Mouse (Mus musculus): ENCODE results near the gene Lmf2. TPM values are rescaled to one million over a fixed set of nuclear protein-coding genes. Genes with fewer than 3 reads are reported as not detected.

Lmf2 gene
- polyA plus RNA-seq, 1 experiment, result 33.3 TPM

DNA sequence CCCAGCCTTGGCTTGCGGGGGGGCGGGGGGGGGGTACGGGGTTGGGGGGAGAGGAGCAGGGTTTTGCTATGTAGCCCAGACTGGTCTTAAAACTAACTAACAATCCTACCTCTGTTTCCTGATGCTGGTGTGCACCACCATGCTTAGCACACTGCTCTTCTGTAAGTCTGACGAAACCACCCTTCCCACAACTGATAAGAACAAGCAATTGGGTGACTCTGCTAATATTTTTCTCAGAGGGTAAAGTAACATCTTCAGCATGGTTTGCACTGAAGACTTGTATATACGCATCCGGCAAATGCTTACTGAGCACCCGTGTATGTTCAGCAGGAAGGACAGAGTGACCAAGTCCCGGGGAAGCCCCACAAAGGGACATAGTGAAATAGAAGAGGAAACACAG is 34.2 kb downstream of the Lmf2 start:
- TF ChIP-seq CTCF (IDR thresholded peaks at IDR 0.05; ENCODE audit: extremely low read depth, insufficient read length, insufficient replicate concordance, low read depth, low read length) (no peak), POLR2A (IDR thresholded peaks at IDR 0.05; ENCODE audit: low read depth, low read length) (no peak)
- H3K27ac ChIP-seq (ENCODE audit: insufficient read depth, low read depth, low read length), result no peak overlapping the region

GRCm38 (mm10) chr15:89316146-89316545 is 39.3 kb downstream of the Lmf2 start:
- Histone ChIP-seq H3K4me1 (ENCODE audit: control insufficient read depth, insufficient read depth, insufficient read length, low read length) (peaks cover 13% of the 10 kb centered on the region), H3K36me3 (ENCODE audit: control insufficient read depth, insufficient read depth, low read length) (no peaks in the 10 kb centered on the region), H3K27ac (ENCODE audit: insufficient read depth, low read depth, low read length) (no peak overlapping the region), H3K27me3 (ENCODE audit: control insufficient read depth, insufficient read depth, low read length) (no peaks in the 10 kb centered on the region), H3K4me3 (ENCODE audit: low read depth, low read length) (no peak overlapping the region)
- 85% methylated on average over 11 of the region's 11 CpGs for WGBS
- TF ChIP-seq POLR2A (IDR thresholded peaks at IDR 0.05; ENCODE audit: low read depth, low read length), result no peak
- peak; percentile 33; the same call in 1 of the 2 replicates for TF ChIP-seq CTCF (IDR thresholded peaks at IDR 0.05; ENCODE audit: extremely low read depth, insufficient read length, insufficient replicate concordance, low read depth, low read length)

More for the DNA sequence above, 34.2 kb downstream of the Lmf2 start:
- no peaks in the 10 kb centered on the region for H3K36me3 ChIP-seq (ENCODE audit: control insufficient read depth, insufficient read depth, low read length)
- H3K27me3 ChIP-seq (ENCODE audit: control insufficient read depth, insufficient read depth, low read length), result peaks cover 9% of the 10 kb centered on the region; the same call in 1 of the 2 replicates
- H3K4me3 ChIP-seq (ENCODE audit: low read depth, low read length), result no peak overlapping the region
- peaks cover 8% of the 10 kb centered on the region for H3K4me1 ChIP-seq (ENCODE audit: control insufficient read depth, insufficient read depth, insufficient read length, low read length)
- 58% methylated on average over 8 of the region's 8 CpGs for WGBS

DNA sequence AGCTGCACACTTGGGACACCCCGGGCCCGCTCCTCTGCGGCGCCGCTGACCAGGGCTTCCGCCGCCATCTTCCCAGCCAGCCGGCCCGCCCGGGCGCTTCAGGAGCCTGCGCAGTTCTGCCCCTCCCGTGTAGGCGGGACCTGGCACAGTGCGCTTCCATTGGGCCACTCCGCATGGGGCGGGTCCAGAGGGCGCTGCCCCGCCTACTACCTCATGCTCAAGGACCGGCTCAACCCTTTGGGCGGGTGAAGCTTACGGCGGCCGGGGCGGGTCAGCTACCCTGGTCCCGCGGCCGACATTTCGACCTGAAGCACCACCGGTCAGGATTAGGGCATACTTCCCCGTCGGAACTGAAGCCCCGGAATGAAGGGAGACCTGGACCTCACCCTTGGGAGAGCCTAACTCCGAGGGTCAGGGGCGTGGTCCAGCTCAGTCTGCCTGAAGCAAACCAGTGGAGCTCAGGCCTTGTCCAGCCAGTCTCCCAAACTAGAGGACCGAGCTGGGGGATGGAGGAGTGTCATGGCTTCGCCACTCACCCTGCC is 40.2 kb downstream of the Lmf2 start, which contains the start of gene Sbf1:
Gene Sbf1 (minus strand): TSS at position 122 of the 542 bp plus-strand sequence.
- no peak within 1 kb of the TSS for H3K27ac ChIP-seq (ENCODE audit: insufficient read depth, low read depth, low read length)
- under 1% methylated on average over 37 of the region's 37 CpGs for WGBS

GRCm38 (mm10) chr15:89314511-89315189 is 40.8 kb downstream of the Lmf2 start:
- whole genome bisulfite sequencing, result under 1% methylated on average over 58 of the region's 58 CpGs
- H3K36me3 ChIP-seq (ENCODE audit: control insufficient read depth, insufficient read depth, low read length), result no peaks in the 10 kb centered on the region
- H3K27ac ChIP-seq (ENCODE audit: insufficient read depth, low read depth, low read length), result no peak overlapping the region
- TF ChIP-seq POLR2A (IDR thresholded peaks at IDR 0.05; ENCODE audit: low read depth, low read length) (no peak), CTCF (IDR thresholded peaks at IDR 0.05; ENCODE audit: extremely low read depth, insufficient read length, insufficient replicate concordance, low read depth, low read length) (no peak)
- H3K4me1 ChIP-seq (ENCODE audit: control insufficient read depth, insufficient read depth, insufficient read length, low read length), result peaks cover 23% of the 10 kb centered on the region
- H3K4me3 ChIP-seq (ENCODE audit: low read depth, low read length), result peak overlapping the region; percentile 80
- no peaks in the 10 kb centered on the region for H3K27me3 ChIP-seq (ENCODE audit: control insufficient read depth, insufficient read depth, low read length)

More for the DNA sequence above, 40.2 kb downstream of the Lmf2 start, which contains the start of gene Sbf1:
- no peaks in the 10 kb centered on the region for H3K27me3 ChIP-seq (ENCODE audit: control insufficient read depth, insufficient read depth, low read length)
- H3K4me3 ChIP-seq (ENCODE audit: low read depth, low read length), result peak within 1 kb of the TSS; percentile 80
- no peaks in the 10 kb centered on the region for H3K36me3 ChIP-seq (ENCODE audit: control insufficient read depth, insufficient read depth, low read length)
- TF ChIP-seq POLR2A (IDR thresholded peaks at IDR 0.05; ENCODE audit: low read depth, low read length), result peak; percentile 90
- no peak for TF ChIP-seq CTCF (IDR thresholded peaks at IDR 0.05; ENCODE audit: extremely low read depth, insufficient read length, insufficient replicate concordance, low read depth, low read length)
- peaks cover 17% of the 10 kb centered on the region for H3K4me1 ChIP-seq (ENCODE audit: control insufficient read depth, insufficient read depth, insufficient read length, low read length)

DNA sequence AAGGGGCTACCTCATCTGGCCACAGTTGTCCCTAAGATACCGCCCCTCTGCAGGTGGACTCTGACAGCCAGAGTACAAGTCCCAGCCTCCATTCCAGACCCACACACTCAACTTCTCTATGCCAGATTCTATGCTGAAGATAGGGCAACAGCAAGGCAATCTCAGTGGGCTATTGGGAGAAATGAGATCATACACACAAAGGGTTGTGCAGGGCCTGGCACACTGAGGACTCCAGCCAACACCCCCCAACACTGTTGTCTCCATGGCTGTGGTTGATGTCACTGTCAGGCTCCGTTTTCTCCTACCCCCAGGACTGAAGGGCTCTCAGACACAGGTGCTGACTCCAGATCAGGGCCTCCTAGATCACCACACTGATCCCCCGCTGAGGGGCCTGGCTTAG is 41.4 kb downstream of the Lmf2 start:
- no peak overlapping the region for H3K27ac ChIP-seq (ENCODE audit: insufficient read depth, low read depth, low read length)
- 25% methylated on average over 3 of the region's 3 CpGs for WGBS
- no peaks in the 10 kb centered on the region for H3K36me3 ChIP-seq (ENCODE audit: control insufficient read depth, insufficient read depth, low read length)
- H3K27me3 ChIP-seq (ENCODE audit: control insufficient read depth, insufficient read depth, low read length), result no peaks in the 10 kb centered on the region
- peaks cover 26% of the 10 kb centered on the region for H3K4me1 ChIP-seq (ENCODE audit: control insufficient read depth, insufficient read depth, insufficient read length, low read length)
- H3K4me3 ChIP-seq (ENCODE audit: low read depth, low read length), result peak overlapping the region; percentile 80
- TF ChIP-seq POLR2A (IDR thresholded peaks at IDR 0.05; ENCODE audit: low read depth, low read length), result no peak
- TF ChIP-seq CTCF (IDR thresholded peaks at IDR 0.05; ENCODE audit: extremely low read depth, insufficient read length, insufficient replicate concordance, low read depth, low read length), result no peak

- no peak for TF ChIP-seq POLR2A (IDR thresholded peaks at IDR 0.05; ENCODE audit: low read depth, low read length)
- Histone ChIP-seq H3K4me1 (ENCODE audit: control insufficient read depth, insufficient read depth, insufficient read length, low read length) (peaks cover 33% of the 10 kb centered on the region), H3K4me3 (ENCODE audit: low read depth, low read length) (no peak overlapping the region), H3K27me3 (ENCODE audit: control insufficient read depth, insufficient read depth, low read length) (no peaks in the 10 kb centered on the region), H3K36me3 (ENCODE audit: control insufficient read depth, insufficient read depth, low read length) (no peaks in the 10 kb centered on the region), H3K27ac (ENCODE audit: insufficient read depth, low read depth, low read length) (no peak overlapping the region)
- WGBS, result 77% methylated on average over 4 of the region's 4 CpGs
These were observed 42.1 kb downstream of the Lmf2 start for GRCm38 (mm10) chr15:89313359-89313758.

DNA sequence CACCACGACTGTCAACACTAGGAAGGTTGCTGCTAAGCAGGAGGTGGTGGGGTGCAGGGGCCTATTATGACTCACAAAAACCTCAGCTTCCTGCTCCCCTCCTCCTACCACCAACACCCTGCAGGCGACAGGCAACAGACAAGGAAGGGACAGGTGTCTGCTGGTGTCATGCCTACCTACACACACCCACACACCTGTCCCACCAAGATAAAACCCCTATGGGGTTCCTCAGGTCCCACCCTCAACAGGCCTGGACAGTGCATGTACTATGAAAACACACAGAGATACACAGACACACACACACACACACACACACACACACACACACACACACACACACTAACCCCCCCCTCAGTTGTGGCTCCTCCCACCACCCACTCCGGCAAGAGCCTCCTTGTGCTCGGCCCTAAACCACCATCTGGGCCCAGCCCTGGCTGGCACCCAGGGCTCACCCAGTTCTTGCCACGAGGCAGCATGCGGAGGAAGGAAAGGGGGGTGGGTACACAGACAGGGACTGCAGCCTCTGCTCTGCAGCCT is 45.4 kb downstream of the Lmf2 start:
- Histone ChIP-seq H3K4me3 (ENCODE audit: low read depth, low read length) (no peak overlapping the region), H3K27me3 (ENCODE audit: control insufficient read depth, insufficient read depth, low read length) (no peaks in the 10 kb centered on the region), H3K36me3 (ENCODE audit: control insufficient read depth, insufficient read depth, low read length) (peaks cover 19% of the 10 kb centered on the region), H3K4me1 (ENCODE audit: control insufficient read depth, insufficient read depth, insufficient read length, low read length) (peaks cover 38% of the 10 kb centered on the region), H3K27ac (ENCODE audit: insufficient read depth, low read depth, low read length) (peak overlapping the region; percentile 23)
- WGBS, result 7% methylated on average over 6 of the region's 6 CpGs
- no peak for TF ChIP-seq CTCF (IDR thresholded peaks at IDR 0.05; ENCODE audit: extremely low read depth, insufficient read length, insufficient replicate concordance, low read depth, low read length)
- no peak for TF ChIP-seq POLR2A (IDR thresholded peaks at IDR 0.05; ENCODE audit: low read depth, low read length)

Data from small intestine, adult 2 months (tissue).